Mouse (Mus musculus): ENCODE data around the gene Dph1.

GRCm38 (mm10) chr11:75145841-75146240, 45.2 kb downstream of the Dph1 start:
- TF ChIP-seq CTCF (IDR thresholded peaks at IDR 0.05; ENCODE audit: control insufficient read depth, insufficient read depth, low read length): no peak
- TF ChIP-seq POLR2A (IDR thresholded peaks at IDR 0.05; ENCODE audit: borderline replicate concordance, control insufficient read depth, low read depth, low read length): no peak
